Mouse (Mus musculus): ENCODE data around the gene Pim1.

Gene Pim1

DNA sequence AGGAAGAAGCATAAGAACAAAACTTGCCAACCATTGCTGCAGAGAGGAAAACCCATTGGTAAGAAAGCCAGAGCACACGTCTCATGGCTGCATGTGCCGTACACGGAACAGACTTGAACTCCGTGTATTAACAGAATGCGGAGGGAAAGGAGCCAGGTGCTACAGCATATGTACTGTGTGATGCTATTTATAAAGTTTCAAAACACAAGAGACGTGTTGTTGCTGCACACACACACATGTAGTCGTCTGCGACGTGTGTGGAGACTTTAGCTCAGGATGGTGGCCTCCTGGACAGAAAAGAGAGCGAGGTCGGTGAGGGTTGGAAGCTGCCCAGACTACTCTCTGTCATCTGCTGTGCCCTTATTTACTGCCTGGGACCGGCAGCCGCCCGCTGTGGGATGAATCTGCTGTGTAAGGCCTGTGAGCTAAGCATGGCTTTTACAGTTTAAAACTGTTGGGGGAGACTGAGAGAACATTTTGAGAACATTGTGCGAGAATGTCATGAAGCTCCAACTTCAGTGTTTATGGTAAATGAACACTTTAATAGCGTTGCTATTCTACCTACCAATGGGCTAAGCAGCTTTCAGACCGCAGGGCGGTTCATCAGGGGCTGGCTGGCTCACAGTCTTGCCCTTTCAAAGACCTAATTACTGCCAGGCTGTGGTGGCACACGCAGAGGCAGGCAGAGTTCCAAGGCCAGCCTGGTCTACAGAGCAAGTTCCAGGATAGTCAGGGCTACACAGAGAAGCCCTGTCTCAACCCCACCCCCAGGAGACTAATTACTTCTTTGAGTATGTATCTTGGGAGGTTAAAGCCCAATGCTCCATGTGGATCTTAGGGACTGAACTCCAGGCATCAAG lies 52.5 kb downstream of the Pim1 start:
- in situ Hi-C loops (cut with MboI; ENCODE audit: low pct_unique_long_range_greater_than_20kb in 1 of 2, low sequenced_read_pairs in 2 of 2, unreplicated experiment in 1 of 2): no loop called here

DNA sequence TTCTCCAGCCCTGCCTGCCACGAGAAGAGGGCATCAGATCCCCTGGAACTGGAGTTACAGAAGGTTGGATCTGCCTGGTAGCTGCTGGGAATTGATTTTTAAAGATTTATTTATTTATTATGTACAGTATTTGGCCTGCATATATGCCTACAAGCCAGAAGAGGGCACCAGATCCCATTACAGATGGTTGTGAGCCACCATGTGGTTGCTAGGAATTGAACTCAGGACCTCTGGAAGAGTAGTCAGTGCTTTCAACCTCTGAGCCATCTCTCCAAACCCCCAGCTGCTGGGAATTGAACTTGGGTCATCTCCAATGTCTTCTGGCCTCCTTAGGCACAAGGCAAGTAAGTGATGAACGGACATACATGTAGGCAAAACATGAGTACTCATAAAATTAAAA lies 53.5 kb downstream of the Pim1 start:
- in situ Hi-C loops (cut with MboI; ENCODE audit: low pct_unique_long_range_greater_than_20kb in 1 of 2, low sequenced_read_pairs in 2 of 2, unreplicated experiment in 1 of 2): no loop called here

DNA sequence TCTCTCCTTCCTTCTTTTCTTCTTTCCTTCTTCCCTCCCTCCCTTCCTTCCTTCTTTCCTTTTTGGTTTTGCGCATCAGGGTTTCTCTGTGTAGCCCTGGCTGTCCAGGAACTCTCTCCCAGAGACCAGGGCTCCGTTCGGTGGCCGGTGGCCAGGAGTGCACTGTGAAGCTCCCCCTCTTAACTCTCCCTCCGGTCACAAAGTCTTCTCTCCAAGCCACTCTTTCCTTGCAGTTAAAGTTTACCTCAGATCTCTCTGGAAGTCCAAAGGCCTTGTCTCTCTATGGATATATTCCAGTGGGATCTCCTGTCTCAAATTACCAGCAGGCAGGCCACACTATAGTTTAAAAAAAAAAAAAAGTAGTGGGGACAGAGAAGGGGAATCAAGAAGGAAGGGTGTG lies 54.7 kb downstream of the Pim1 start:
- in situ Hi-C loops (cut with MboI; ENCODE audit: low pct_unique_long_range_greater_than_20kb in 1 of 2, low sequenced_read_pairs in 2 of 2, unreplicated experiment in 1 of 2): no loop called here

All from mouse embryonic stem cell (cell line).